Mouse (Mus musculus) myocyte (in vitro differentiated cells): ENCODE data around the gene Asb6. TPM values are rescaled to one million over a fixed set of nuclear protein-coding genes. Genes with fewer than 3 reads are reported as not detected.

Source experiments
- H3K27me3 ChIP-seq: one replicate; pipeline ENCODE4 v1.6.1; 2011; ENCODE audit not compliant: control insufficient read depth, insufficient read depth, insufficient read length
- H3K36me3 ChIP-seq: one replicate; pipeline ENCODE4 v1.6.1; 2011; ENCODE audit not compliant: control insufficient read depth, insufficient read depth
- H3K4me2 ChIP-seq: one replicate; pipeline ENCODE4 v1.6.1; 2011; ENCODE audit warnings: low read depth, control low read depth
- H3K4me3 ChIP-seq: one replicate; pipeline ENCODE4 v1.5.1; 2011; ENCODE audit warnings: mild to moderate bottlenecking, control low read depth, moderate library complexity
- H3K79me2 ChIP-seq: one replicate; pipeline ENCODE4 v1.6.1; 2011; ENCODE audit not compliant: control insufficient read depth, insufficient read depth
- H3ac ChIP-seq: one replicate; pipeline ENCODE4 v1.6.1; 2011; ENCODE audit not compliant: control insufficient read depth, insufficient read length
- CEBPB ChIP-seq: IDR thresholded peaks from 2 replicates; pipeline ENCODE4 v1.6.1; 2011; ENCODE audit warnings: mild to moderate bottlenecking, moderate library complexity; ENCODE audit not compliant: poor library complexity, insufficient read depth, severe bottlenecking
- E2F4 ChIP-seq: IDR thresholded peaks from one replicate; pipeline ENCODE4 v1.6.1; 2011; ENCODE audit warnings: mild to moderate bottlenecking, control low read depth, moderate library complexity; ENCODE audit not compliant: insufficient read depth
- MAX ChIP-seq: IDR thresholded peaks from one replicate; pipeline ENCODE4 v1.6.1; 2011; ENCODE audit warnings: low read depth, mild to moderate bottlenecking, control low read depth
- MYOD1 ChIP-seq, 3 experiments: IDR thresholded peaks; one replicate each; pipeline ENCODE4 v1.6.1; 2011; ENCODE audit warnings: control low read depth in 2 of 3, low read depth in 2 of 3, mild to moderate bottlenecking in 2 of 3, moderate library complexity in 1 of 3; ENCODE audit not compliant: insufficient read length in 2 of 3, control insufficient read depth in 1 of 3
- MYOG ChIP-seq, 3 experiments: IDR thresholded peaks; one replicate each; pipeline ENCODE4 v1.6.1; 2011; ENCODE audit warnings: control low read depth in 2 of 3, low read depth in 2 of 3, mild to moderate bottlenecking in 2 of 3; ENCODE audit not compliant: insufficient read length in 2 of 3, control insufficient read depth in 1 of 3, insufficient read depth in 1 of 3
- POLR2A ChIP-seq: IDR thresholded peaks from one replicate; pipeline ENCODE4 v1.6.1; 2011; ENCODE audit warnings: low read depth, mild to moderate bottlenecking, control low read depth, moderate library complexity; ENCODE audit not compliant: insufficient read length
- POLR2AphosphoS2 ChIP-seq: IDR thresholded peaks from one replicate; pipeline ENCODE4 v1.6.1; 2011; ENCODE audit warnings: low read depth, control low read depth; ENCODE audit not compliant: insufficient read length
- REST ChIP-seq: IDR thresholded peaks from one replicate; pipeline ENCODE4 v1.6.1; 2011; ENCODE audit warnings: mild to moderate bottlenecking, control low read depth, moderate library complexity; ENCODE audit not compliant: insufficient read depth, insufficient read length
- SRF ChIP-seq: IDR thresholded peaks from one replicate; pipeline ENCODE4 v1.6.1; 2011; ENCODE audit warnings: low read depth; ENCODE audit not compliant: control insufficient read depth, insufficient read length
- TCF12 ChIP-seq: IDR thresholded peaks from one replicate; pipeline ENCODE4 v1.6.1; 2011; ENCODE audit warnings: mild to moderate bottlenecking, control low read depth; ENCODE audit not compliant: poor library complexity, insufficient read depth, severe bottlenecking
- TCF3 ChIP-seq: IDR thresholded peaks from one replicate; pipeline ENCODE4 v1.6.1; 2011; ENCODE audit warnings: low read depth, control low read depth; ENCODE audit not compliant: insufficient read length
- USF1 ChIP-seq: IDR thresholded peaks from one replicate; pipeline ENCODE4 v1.6.1; 2011; ENCODE audit warnings: low read depth, mild to moderate bottlenecking, control low read depth, moderate library complexity
- polyA plus RNA-seq: library from polyadenylated mRNA; unstranded; fragments of >200 nt; fragmentation: generic; extraction: Trizol; gene quantifications from one replicate; pipeline ENCODE4 v1.2.1, GENCODE M21; 2012; ENCODE audit warnings: missing spikeins

Gene Asb6
- 44.9 TPM for polyA plus RNA-seq

DNA sequence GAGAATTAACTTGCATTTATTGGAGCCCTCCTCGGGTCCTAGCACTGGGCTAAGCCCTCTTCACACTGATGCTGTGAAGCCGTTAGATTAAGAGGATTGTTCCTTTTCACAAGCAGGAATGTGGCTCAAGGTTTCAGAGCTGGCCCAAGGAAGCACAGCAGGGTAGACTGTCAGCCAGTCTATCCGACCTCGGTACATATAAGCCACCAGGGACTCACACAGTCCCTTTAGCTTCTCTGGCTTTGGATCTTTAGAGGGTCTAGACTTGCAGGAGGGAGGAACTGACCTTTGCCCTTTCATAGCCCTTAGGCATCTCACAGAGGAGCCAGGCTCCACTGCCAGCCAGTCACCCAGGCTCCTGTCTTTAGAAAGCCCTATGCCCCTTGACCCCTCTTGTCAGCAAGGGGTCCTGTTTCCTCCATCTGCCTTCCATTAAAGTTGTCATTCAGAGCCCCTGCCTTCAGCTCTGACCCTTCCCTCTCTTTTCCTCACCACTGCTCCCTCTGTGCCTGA is at the start of gene Asb6:
Gene Asb6, minus strand, starts transcription at position 51 of the 513 bp plus-strand sequence.
- no peak within 1 kb of the TSS for H3K4me3 ChIP-seq
- no peaks in the 10 kb centered on the region for H3K27me3 ChIP-seq
- no peak for TF ChIP-seq USF1
- no peak for TF ChIP-seq MYOG (IDR thresholded peaks at IDR 0.05; ENCODE audit: control insufficient read depth in 1 of 3, insufficient read depth in 1 of 3, insufficient read length in 2 of 3, low read depth in 2 of 3)
- no peak for TF ChIP-seq REST
- TF ChIP-seq TCF12 = no peak
- no peak for TF ChIP-seq TCF3
- TF ChIP-seq POLR2AphosphoS2 = no peak
- TF ChIP-seq E2F4 = no peak
- no peak for TF ChIP-seq MAX
- TF ChIP-seq SRF = no peak
- TF ChIP-seq MYOD1 (IDR thresholded peaks at IDR 0.05; ENCODE audit: control insufficient read depth in 1 of 3, insufficient read length in 2 of 3, low read depth in 2 of 3) = no peak
- TF ChIP-seq CEBPB = no peak
- no peak for TF ChIP-seq POLR2A
- peaks cover 23% of the 10 kb centered on the region for H3K79me2 ChIP-seq
- H3ac ChIP-seq = no peak within 1 kb of the TSS
- H3K36me3 ChIP-seq = peaks cover 6% of the 10 kb centered on the region
- H3K4me2 ChIP-seq = no peak within 1 kb of the TSS

DNA sequence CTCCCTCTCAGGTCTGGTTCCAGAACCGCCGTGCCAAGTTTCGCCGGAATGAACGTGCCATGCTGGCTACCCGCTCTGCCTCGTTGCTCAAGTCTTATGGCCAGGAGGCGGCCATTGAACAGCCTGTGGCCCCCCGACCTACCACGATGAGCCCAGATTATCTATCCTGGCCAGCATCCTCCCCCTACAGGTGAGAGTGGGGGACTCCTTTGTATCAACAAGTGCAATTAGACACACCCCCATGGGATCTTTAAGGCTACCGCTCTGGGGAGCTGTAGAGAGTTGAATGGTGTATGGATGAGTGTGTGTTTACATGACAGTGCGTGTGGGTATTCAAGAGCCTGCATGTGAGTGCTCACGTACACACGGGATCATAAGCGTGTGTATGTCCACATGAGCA is 49.3 kb upstream of the Asb6 start:
- Histone ChIP-seq H3K79me2 (no peaks in the 10 kb centered on the region), H3K36me3 (no peaks in the 10 kb centered on the region), H3ac (no peak overlapping the region), H3K4me3 (no peak overlapping the region), H3K4me2 (no peak overlapping the region), H3K27me3 (no peaks in the 10 kb centered on the region)
- TF ChIP-seq POLR2AphosphoS2 = no peak
- no peak for TF ChIP-seq MAX
- no peak for TF ChIP-seq E2F4

- no peak overlapping the region for H3K4me3 ChIP-seq
- H3K27me3 ChIP-seq = no peaks in the 10 kb centered on the region
- H3K4me2 ChIP-seq = peak overlapping the region; percentile 21
- H3K79me2 ChIP-seq = no peaks in the 10 kb centered on the region
- H3K36me3 ChIP-seq = no peaks in the 10 kb centered on the region
- no peak overlapping the region for H3ac ChIP-seq
- TF ChIP-seq E2F4 (no peak), USF1 (no peak), MAX (no peak), POLR2AphosphoS2 (no peak), REST (no peak), CEBPB (no peak), MYOD1 (IDR thresholded peaks at IDR 0.05; ENCODE audit: control insufficient read depth in 1 of 3, insufficient read length in 2 of 3, low read depth in 2 of 3) (no peak), SRF (no peak), MYOG (IDR thresholded peaks at IDR 0.05; ENCODE audit: control insufficient read depth in 1 of 3, insufficient read depth in 1 of 3, insufficient read length in 2 of 3, low read depth in 2 of 3) (no peak), TCF12 (no peak), TCF3 (no peak), POLR2A (no peak)
These were observed 45.7 kb upstream of the Asb6 start for GRCm38 (mm10) chr2:30875621-30876432.

DNA sequence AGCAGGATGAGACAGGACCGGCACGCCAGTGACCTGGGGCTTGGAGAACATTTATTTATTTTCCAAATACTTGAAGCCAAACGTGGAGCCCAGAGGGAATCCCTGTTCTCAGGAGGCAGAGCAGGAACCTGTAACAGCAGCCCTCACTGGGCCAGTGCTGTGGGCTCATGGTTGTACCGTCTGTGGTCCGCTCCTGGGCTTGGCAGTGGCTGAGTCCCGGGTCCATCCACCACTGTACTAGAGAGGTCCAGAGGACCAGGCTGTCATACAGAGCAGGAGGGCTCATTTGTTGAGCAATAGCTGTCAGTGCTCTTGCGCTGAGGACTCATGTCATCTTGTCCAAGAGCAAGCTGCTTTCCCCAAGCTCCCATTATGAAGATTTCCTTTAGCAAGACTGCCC is 45.0 kb upstream of the Asb6 start:
- no peak overlapping the region for H3K4me2 ChIP-seq
- H3K4me3 ChIP-seq = no peak overlapping the region
- no peaks in the 10 kb centered on the region for H3K79me2 ChIP-seq
- TF ChIP-seq MYOG (IDR thresholded peaks at IDR 0.05; ENCODE audit: control insufficient read depth in 1 of 3, insufficient read depth in 1 of 3, insufficient read length in 2 of 3, low read depth in 2 of 3) (no peak), CEBPB (no peak), TCF3 (no peak), TCF12 (no peak), POLR2AphosphoS2 (no peak), REST (no peak)
- H3ac ChIP-seq = no peak overlapping the region
- no peaks in the 10 kb centered on the region for H3K36me3 ChIP-seq
- no peaks in the 10 kb centered on the region for H3K27me3 ChIP-seq

DNA sequence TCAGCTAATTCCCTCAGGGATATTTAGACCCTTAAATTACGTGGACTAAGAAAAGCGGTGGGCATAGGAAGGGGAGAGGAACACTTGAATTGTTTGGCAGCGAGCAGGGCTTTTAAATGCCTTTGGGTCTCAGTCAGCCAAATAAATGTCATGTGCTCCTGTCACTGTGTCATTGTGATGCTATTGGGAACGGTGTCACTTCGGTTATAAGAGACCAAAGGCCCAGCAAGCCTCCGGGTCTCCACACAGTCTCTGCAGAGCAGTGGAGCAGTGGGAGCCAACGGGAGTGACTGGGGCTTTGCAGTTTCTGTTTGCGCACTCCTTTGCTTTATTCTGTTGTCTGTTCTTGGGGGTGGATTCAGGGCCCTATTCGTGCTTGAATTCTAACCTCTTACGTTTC is 44.3 kb upstream of the Asb6 start:
- no peak overlapping the region for H3K4me3 ChIP-seq
- no peaks in the 10 kb centered on the region for H3K36me3 ChIP-seq
- no peak overlapping the region for H3K4me2 ChIP-seq
- H3K27me3 ChIP-seq = no peaks in the 10 kb centered on the region
- H3ac ChIP-seq = no peak overlapping the region
- TF ChIP-seq MYOD1 (IDR thresholded peaks at IDR 0.05; ENCODE audit: control insufficient read depth in 1 of 3, insufficient read length in 2 of 3, low read depth in 2 of 3) = no peak
- no peak for TF ChIP-seq POLR2AphosphoS2
- no peak for TF ChIP-seq MYOG (IDR thresholded peaks at IDR 0.05; ENCODE audit: control insufficient read depth in 1 of 3, insufficient read depth in 1 of 3, insufficient read length in 2 of 3, low read depth in 2 of 3)
- TF ChIP-seq POLR2A = no peak
- no peak for TF ChIP-seq E2F4
- no peak for TF ChIP-seq TCF3
- TF ChIP-seq TCF12 = no peak
- no peak for TF ChIP-seq MAX
- TF ChIP-seq REST = no peak
- H3K79me2 ChIP-seq = no peaks in the 10 kb centered on the region
